Mouse (Mus musculus) MEL (cell line): ENCODE data around the gene Madd. TPM values are rescaled to one million over a fixed set of nuclear protein-coding genes. Genes with fewer than 3 reads are reported as not detected.

ENCODE experiments used
- DNase-seq: peaks from one replicate; pipeline ENCODE4 v3.0.0; 2011; ENCODE audit warnings: low read depth, low spot score
- H3K27ac ChIP-seq: 2 replicates; pipeline ENCODE4 v1.5.1; 2012; ENCODE audit warnings: low read depth, mild to moderate bottlenecking, control low read depth, low read length, moderate library complexity; ENCODE audit not compliant: control insufficient read depth
- H3K27me3 ChIP-seq, 2 experiments: fragments of 150-350 bp in 1 of 2; sonication (generic) in 1 of 2; 2 replicates each; pipeline ENCODE4 v1.6.1; 2012; ENCODE audit warnings: low read length in 2 of 2, mild to moderate bottlenecking in 2 of 2, improper control_type of control experiment in 1 of 2, moderate library complexity in 1 of 2; ENCODE audit not compliant: insufficient read depth in 2 of 2, control insufficient read depth in 1 of 2
- H3K36me3 ChIP-seq, 2 experiments: 2 replicates each; pipeline ENCODE4 v1.6.1; 2012 to 2014; ENCODE audit warnings: low read length in 2 of 2, improper control_type of control experiment in 1 of 2, inconsistent platforms in 1 of 2, mild to moderate bottlenecking in 1 of 2; ENCODE audit not compliant: insufficient read depth in 2 of 2, control insufficient read depth in 1 of 2
- H3K4me1 ChIP-seq, 2 experiments: fragments of 150-350 bp in 1 of 2; sonication (generic) in 1 of 2; 2 replicates each; pipeline ENCODE4 v1.6.1; 2012; ENCODE audit warnings: low read length in 2 of 2, improper control_type of control experiment in 1 of 2, mild to moderate bottlenecking in 1 of 2; ENCODE audit not compliant: insufficient read depth in 2 of 2, control insufficient read depth in 1 of 2
- H3K4me3 ChIP-seq, 2 experiments: fragments of 150-350 bp in 1 of 2; sonication (generic) in 1 of 2; 2 replicates each; pipeline ENCODE4 v1.5.1; 2012; ENCODE audit warnings: low read depth in 2 of 2, low read length in 2 of 2, mild to moderate bottlenecking in 2 of 2, moderate library complexity in 2 of 2, control low read depth in 1 of 2, improper control_type of control experiment in 1 of 2; ENCODE audit not compliant: control insufficient read depth in 1 of 2, insufficient read depth in 1 of 2
- H3K79me2 ChIP-seq: 2 replicates; pipeline ENCODE4 v1.6.1; 2012; ENCODE audit warnings: mild to moderate bottlenecking, low read length, moderate library complexity; ENCODE audit not compliant: control insufficient read depth, poor library complexity, insufficient read depth
- H3K9ac ChIP-seq: 2 replicates; pipeline ENCODE4 v1.6.1; 2012; ENCODE audit warnings: low read depth, mild to moderate bottlenecking, control low read depth, low read length, moderate library complexity; ENCODE audit not compliant: control insufficient read depth, poor library complexity, severe bottlenecking
- H3K9me3 ChIP-seq: fragments of 150-350 bp; sonication (generic); replicated peaks from 2 replicates; pipeline ENCODE4 v1.6.1; 2012; ENCODE audit warnings: mild to moderate bottlenecking, low read length, improper control_type of control experiment, moderate library complexity; ENCODE audit not compliant: insufficient read depth
- BHLHE40 ChIP-seq: IDR thresholded peaks from 2 replicates; pipeline ENCODE4 v1.6.1; 2012; ENCODE audit warnings: low read depth, mild to moderate bottlenecking, inconsistent platforms, low read length, improper control_type of control experiment, borderline replicate concordance
- CHD1 ChIP-seq: IDR thresholded peaks from 2 replicates; pipeline ENCODE4 v1.6.1; 2012; ENCODE audit warnings: low read depth, mild to moderate bottlenecking, inconsistent platforms, low read length, improper control_type of control experiment
- ELF1 ChIP-seq: IDR thresholded peaks from 2 replicates; pipeline ENCODE4 v1.6.1; 2014; ENCODE audit warnings: low read depth, mild to moderate bottlenecking, inconsistent platforms, low read length, improper control_type of control experiment, moderate library complexity
- HCFC1 ChIP-seq: IDR thresholded peaks from 2 replicates; pipeline ENCODE4 v1.6.1; 2012; ENCODE audit warnings: low read depth, mild to moderate bottlenecking, inconsistent platforms, low read length, improper control_type of control experiment, moderate library complexity
- KAT2A ChIP-seq: conservative IDR thresholded peaks from 2 replicates; pipeline ENCODE4 v1.6.1; 2012; ENCODE audit warnings: low read depth, low read length, improper control_type of control experiment, inconsistent platforms
- MEF2A ChIP-seq: IDR thresholded peaks from 2 replicates; pipeline ENCODE4 v1.6.1; 2014; ENCODE audit warnings: low read depth, mild to moderate bottlenecking, inconsistent platforms, low read length, improper control_type of control experiment; ENCODE audit not compliant: poor library complexity, insufficient replicate concordance, severe bottlenecking; ENCODE audit errors: extremely low read depth
- MYB ChIP-seq: IDR thresholded peaks from 2 replicates; pipeline ENCODE4 v1.6.1; 2011; ENCODE audit warnings: mild to moderate bottlenecking, low read depth, low read length, improper control_type of control experiment
- NRF1 ChIP-seq: IDR thresholded peaks from 2 replicates; pipeline ENCODE4 v1.6.1; 2014; ENCODE audit warnings: low read depth, mild to moderate bottlenecking, inconsistent platforms, low read length, improper control_type of control experiment, moderate library complexity; ENCODE audit not compliant: poor library complexity, insufficient read depth, severe bottlenecking
- POLR2A ChIP-seq, 2 experiments: IDR thresholded peaks; 2 replicates each; pipeline ENCODE4 v1.6.1; 2011 to 2012; ENCODE audit warnings: low read length in 2 of 2, mild to moderate bottlenecking in 2 of 2, control low read depth in 1 of 2, improper control_type of control experiment in 1 of 2, low read depth in 1 of 2, moderate library complexity in 1 of 2; ENCODE audit not compliant: control insufficient read depth in 1 of 2, insufficient read depth in 1 of 2, poor library complexity in 1 of 2
- POLR2AphosphoS2 ChIP-seq: IDR thresholded peaks from 2 replicates; pipeline ENCODE4 v1.6.1; 2011; ENCODE audit warnings: low read length, improper control_type of control experiment
- POLR2AphosphoS5 ChIP-seq: IDR thresholded peaks from 2 replicates; pipeline ENCODE4 v1.6.1; 2012; ENCODE audit warnings: low read depth, borderline replicate concordance, mild to moderate bottlenecking, inconsistent platforms, low read length, moderate library complexity, mixed read lengths
- RAD21 ChIP-seq: IDR thresholded peaks from 2 replicates; pipeline ENCODE4 v1.6.1; 2011; ENCODE audit warnings: mild to moderate bottlenecking, low read depth, low read length, improper control_type of control experiment
- TAL1 ChIP-seq: IDR thresholded peaks from 2 replicates; pipeline ENCODE4 v1.6.1; 2012; ENCODE audit warnings: mild to moderate bottlenecking, inconsistent platforms, low read length, moderate library complexity, mixed read lengths
- TBP ChIP-seq: IDR thresholded peaks from 2 replicates; pipeline ENCODE4 v1.8.0; 2011; ENCODE audit warnings: low read depth, low read length, improper control_type of control experiment
- USF2 ChIP-seq, 2 experiments: IDR thresholded peaks; 2 replicates each; pipeline ENCODE4 v1.6.1; 2011 to 2012; ENCODE audit warnings: improper control_type of control experiment in 2 of 2, low read length in 2 of 2, borderline replicate concordance in 1 of 2, inconsistent platforms in 1 of 2, low read depth in 1 of 2, mild to moderate bottlenecking in 1 of 2; ENCODE audit not compliant: insufficient read depth in 1 of 2
- ZC3H11A ChIP-seq: IDR thresholded peaks from 2 replicates; pipeline ENCODE4 v1.6.1; 2012; ENCODE audit warnings: low read depth, mild to moderate bottlenecking, inconsistent platforms, low read length, improper control_type of control experiment
- polyA plus RNA-seq, 2 experiments: library from polyadenylated mRNA; stranded (reverse) in 1 of 2; unstranded in 1 of 2; fragments of >175 nt in 1 of 2; fragments of >200 nt in 1 of 2; gene quantifications; 2 replicates each; pipeline versions ENCODE4 v1.2.1 to v1.2.4; 2012; ENCODE audit warnings: low replicate concordance in 2 of 2, low read depth in 1 of 2; ENCODE audit not compliant: insufficient read length in 2 of 2, insufficient read depth in 1 of 2, missing spikeins in 1 of 2
- total RNA-seq: library from RNA; depleted of rRNA; stranded (reverse); fragments of 300-350 nt; gene quantifications from 2 replicates; pipeline ENCODE4 v1.2.3, GENCODE M21; 2012

The Madd gene
- total and polyA plus RNA-seq, 3 experiments: 17.5 to 27.4 TPM; not detected in 1

DNA sequence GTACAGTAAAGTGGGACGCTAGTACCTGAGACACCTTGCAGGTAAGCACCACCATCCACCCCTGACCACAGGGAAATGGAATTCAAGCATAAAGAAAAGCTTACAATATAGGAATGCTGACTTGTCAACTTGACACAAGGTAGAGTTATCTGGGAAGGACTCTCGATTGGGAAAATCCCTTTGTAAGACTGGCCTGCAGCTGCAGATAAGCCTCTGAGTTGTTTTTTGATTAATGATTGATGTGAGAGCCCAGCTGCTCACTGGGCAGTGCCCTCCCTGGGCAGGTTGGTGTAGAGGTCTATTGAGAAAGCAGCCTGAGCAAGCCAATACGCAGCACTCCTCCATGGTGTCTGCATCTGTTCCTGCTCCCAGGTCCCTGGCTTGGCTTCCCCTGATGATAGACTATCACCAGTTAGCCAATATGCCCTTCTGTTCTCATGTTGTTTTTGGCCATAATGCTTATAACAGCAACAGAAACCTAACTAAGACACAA, 30.7 kb downstream of the Madd start:
- H3K9ac ChIP-seq: no peak overlapping the region
- no peaks in the 10 kb centered on the region for H3K27me3 ChIP-seq
- no peak for TF ChIP-seq NRF1
- no peak for TF ChIP-seq POLR2AphosphoS2
- no peak for TF ChIP-seq TBP
- TF ChIP-seq CHD1: no peak
- H3K4me3 ChIP-seq: no peak overlapping the region
- H3K79me2 ChIP-seq: no peaks in the 10 kb centered on the region
- H3K4me1 ChIP-seq: no peaks in the 10 kb centered on the region
- no peak for DNase-seq
- H3K9me3 ChIP-seq: no peaks in the 10 kb centered on the region
- peaks cover 0 to 18% of the 10 kb centered on the region in 2 experiments; a peak in 2 of 4 replicates for H3K36me3 ChIP-seq
- H3K27ac ChIP-seq: no peak overlapping the region

GRCm38 (mm10) chr2:91151331-91151730, 32.3 kb downstream of the Madd start:
- H3K36me3 ChIP-seq: peaks cover 0 to 16% of the 10 kb centered on the region in 2 experiments; a peak in 2 of 4 replicates

DNA sequence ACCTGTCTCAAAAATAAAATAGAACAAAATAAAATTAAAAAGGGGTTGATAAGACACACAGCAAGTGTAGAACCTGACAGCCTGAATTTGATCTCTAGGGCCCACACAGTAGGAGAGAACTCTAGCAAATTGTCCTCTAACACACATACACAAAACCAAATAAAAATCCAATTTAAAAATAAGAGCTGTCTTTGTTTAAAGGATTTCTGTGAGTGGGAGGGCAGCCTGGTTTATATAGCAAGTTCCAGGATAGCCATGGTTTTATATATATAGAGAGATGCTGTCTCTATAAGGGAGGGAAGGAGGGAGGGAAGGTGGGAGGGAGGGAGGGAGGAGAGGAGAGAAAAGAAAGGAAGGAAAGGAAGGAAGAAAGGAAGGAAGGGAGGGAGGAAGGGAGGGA, 35.5 kb downstream of the Madd start:
- TF ChIP-seq MYB (no peak), KAT2A (no peak), USF2 (IDR thresholded peaks at IDR 0.05; ENCODE audit: borderline replicate concordance in 1 of 2, insufficient read depth in 1 of 2, low read depth in 1 of 2, low read length in 2 of 2) (no peak), POLR2A (IDR thresholded peaks at IDR 0.05; ENCODE audit: control insufficient read depth in 1 of 2, insufficient read depth in 1 of 2, low read depth in 1 of 2, low read length in 2 of 2, poor library complexity in 1 of 2) (no peak), ELF1 (no peak), RAD21 (no peak)
- H3K4me1 ChIP-seq: no peaks in the 10 kb centered on the region
- H3K27ac ChIP-seq: no peak overlapping the region
- H3K36me3 ChIP-seq: peaks cover 0 to 11% of the 10 kb centered on the region in 2 experiments; a peak in 2 of 4 replicates
- no peaks in the 10 kb centered on the region for H3K9me3 ChIP-seq
- no peaks in the 10 kb centered on the region for H3K27me3 ChIP-seq
- no peaks in the 10 kb centered on the region for H3K79me2 ChIP-seq
- no peak for DNase-seq
- no peak overlapping the region for H3K4me3 ChIP-seq
- H3K9ac ChIP-seq: no peak overlapping the region

More at GRCm38 (mm10) chr2:91151331-91151730, 32.3 kb downstream of the Madd start:
- no peak for TF ChIP-seq USF2 (IDR thresholded peaks at IDR 0.05; ENCODE audit: borderline replicate concordance in 1 of 2, insufficient read depth in 1 of 2, low read depth in 1 of 2, low read length in 2 of 2)
- no peak for TF ChIP-seq POLR2AphosphoS5
- no peak for TF ChIP-seq BHLHE40
- TF ChIP-seq ZC3H11A: no peak
- TF ChIP-seq MEF2A: no peak
- TF ChIP-seq POLR2A (IDR thresholded peaks at IDR 0.05; ENCODE audit: control insufficient read depth in 1 of 2, insufficient read depth in 1 of 2, low read depth in 1 of 2, low read length in 2 of 2, poor library complexity in 1 of 2): no peak
- TF ChIP-seq RAD21: no peak
- no peak for TF ChIP-seq TAL1
- no peak for TF ChIP-seq HCFC1
- Histone ChIP-seq H3K4me3 (no peak overlapping the region), H3K27ac (no peak overlapping the region), H3K9me3 (no peaks in the 10 kb centered on the region), H3K4me1 (no peaks in the 10 kb centered on the region), H3K9ac (no peak overlapping the region), H3K79me2 (no peaks in the 10 kb centered on the region), H3K27me3 (no peaks in the 10 kb centered on the region)
- DNase-seq: no peak
